Mouse (Mus musculus) ES-E14 (cell line): ENCODE measurements around the gene Slc38a1.

ENCODE experiments used
- CHD2 ChIP-seq: IDR thresholded peaks from 2 replicates; pipeline ENCODE4 v1.6.1; 2014; ENCODE audit warnings: mild to moderate bottlenecking, low read depth, low read length, inconsistent platforms
- HCFC1 ChIP-seq: IDR thresholded peaks from 2 replicates; pipeline ENCODE4 v1.6.1; 2012; ENCODE audit warnings: low read length, inconsistent platforms, borderline replicate concordance; ENCODE audit not compliant: insufficient read depth
- MAFK ChIP-seq: IDR thresholded peaks from 2 replicates; pipeline ENCODE4 v1.6.1; 2014; ENCODE audit warnings: mild to moderate bottlenecking, low read depth, low read length, inconsistent platforms; ENCODE audit not compliant: insufficient read depth
- ZC3H11A ChIP-seq: IDR thresholded peaks from 2 replicates; pipeline ENCODE4 v1.6.1; 2012; ENCODE audit warnings: low read depth, mild to moderate bottlenecking, inconsistent platforms, low read length, borderline replicate concordance

DNA sequence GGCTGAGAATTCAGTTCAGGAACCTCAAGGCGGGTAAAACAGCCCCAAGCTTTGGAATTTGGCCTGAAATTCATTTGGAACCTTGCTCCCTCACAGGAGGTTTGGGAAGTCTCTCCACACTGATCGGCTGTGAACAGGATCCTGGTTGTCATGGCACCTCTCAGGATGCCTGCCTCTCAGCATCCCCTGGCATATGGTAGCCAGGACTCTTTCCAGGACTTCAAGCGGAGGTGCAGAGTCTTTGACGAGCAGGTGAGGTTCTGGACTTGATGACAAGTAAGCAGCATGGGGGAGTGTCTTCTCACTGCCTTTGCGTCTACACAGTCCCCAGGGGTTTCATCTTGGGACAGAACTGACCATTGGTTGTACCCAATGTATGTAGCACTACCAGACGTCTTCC, 45.3 kb upstream of the Slc38a1 start:
- TF ChIP-seq ZC3H11A (no peak), HCFC1 (no peak), MAFK (no peak), CHD2 (no peak)
